8 mouse cellular contexts compared by ENCODE assay signal in genomic region chr16:35769878-35770657, GRCm38 (mm10). TPM values are rescaled to one million over a fixed set of nuclear protein-coding genes. Genes with fewer than 3 reads are reported as not detected.
DNase-seq lines count a peak whose midpoint lies in the region; ATAC-seq and TF ChIP-seq lines count a peak whose summit lies in the region.

Hspbap1 (plus strand) TSS chr16:35770375.

- no peak for TF ChIP-seq CTCF in bone marrow macrophage, adult 2 months (IDR thresholded peaks at IDR 0.05; ENCODE audit: low read depth, low read length)
- no peak for TF ChIP-seq CTCF in spleen, adult 2 months (IDR thresholded peaks at IDR 0.05; ENCODE audit: extremely low read depth, insufficient read depth, insufficient read length, insufficient replicate concordance)

- peaks cover 21% of the 10 kb centered on the region for H3K4me1 ChIP-seq in bone marrow macrophage, adult 2 months (ENCODE audit: control insufficient read depth, insufficient read depth, low read length)
- H3K4me1 ChIP-seq in embryonic facial prominence, embryonic 15.5 days: peaks cover 23% of the 10 kb centered on the region
- H3K4me1 ChIP-seq in kidney, embryonic 14.5 days (ENCODE audit: control insufficient read depth, insufficient read depth, low read length): peaks cover 5% of the 10 kb centered on the region; the same call in 1 of the 2 replicates
- peaks cover 18% of the 10 kb centered on the region for H3K4me1 ChIP-seq in limb, embryonic 14.5 days (ENCODE audit: control insufficient read depth, insufficient read depth, low read length)
- H3K4me1 ChIP-seq in midbrain, embryonic 16.5 days (ENCODE audit: control insufficient read depth, insufficient read depth, low read length): peaks cover 23% of the 10 kb centered on the region
- peaks cover 8% of the 10 kb centered on the region for H3K4me1 ChIP-seq in spleen, adult 2 months (ENCODE audit: control insufficient read depth, insufficient read depth, insufficient read length)

- H3K36me3 ChIP-seq in embryonic facial prominence, embryonic 15.5 days: no peaks in the 10 kb centered on the region
- H3K36me3 ChIP-seq in kidney, embryonic 14.5 days (ENCODE audit: control insufficient read depth, insufficient read depth, low read length): no peaks in the 10 kb centered on the region
- no peaks in the 10 kb centered on the region for H3K36me3 ChIP-seq in limb, embryonic 14.5 days (ENCODE audit: control insufficient read depth, insufficient read depth, low read length)
- no peaks in the 10 kb centered on the region for H3K36me3 ChIP-seq in midbrain, embryonic 16.5 days (ENCODE audit: control insufficient read depth, insufficient read depth, low read length)
- no peaks in the 10 kb centered on the region; the same call in 1 of the 2 replicates for H3K36me3 ChIP-seq in spleen, adult 2 months (ENCODE audit: control insufficient read depth, insufficient read depth, low read length)

- peak within 1 kb of the TSS; percentile 88 for H3K27ac ChIP-seq in bone marrow macrophage, adult 2 months (ENCODE audit: insufficient read depth, low read depth, low read length)
- H3K27ac ChIP-seq in embryonic facial prominence, embryonic 15.5 days (replicated peaks): peak within 1 kb of the TSS; percentile 63; the same call in 1 of the 2 replicates
- H3K27ac ChIP-seq in kidney, embryonic 14.5 days (ENCODE audit: low read depth, low read length): no peak within 1 kb of the TSS
- H3K27ac ChIP-seq in limb, embryonic 14.5 days (replicated peaks; ENCODE audit: low read depth, low read length): peak within 1 kb of the TSS; percentile 61; the same call in 1 of the 2 replicates
- peak within 1 kb of the TSS; percentile 71 for H3K27ac ChIP-seq in midbrain, embryonic 16.5 days (ENCODE audit: low read length)
- peak within 1 kb of the TSS; percentile 82 for H3K27ac ChIP-seq in spleen, adult 2 months (ENCODE audit: insufficient read depth, low read length)

- H3K4me2 ChIP-seq in embryonic facial prominence, embryonic 15.5 days (replicated peaks): peak within 1 kb of the TSS; percentile 93
- peak within 1 kb of the TSS; percentile 60 for H3K4me2 ChIP-seq in kidney, embryonic 14.5 days (replicated peaks; ENCODE audit: low read depth, low read length)
- H3K4me2 ChIP-seq in limb, embryonic 14.5 days (replicated peaks; ENCODE audit: low read depth, low read length, severe bottlenecking): peak within 1 kb of the TSS; percentile 69
- peak within 1 kb of the TSS; percentile 91 for H3K4me2 ChIP-seq in midbrain, embryonic 16.5 days (ENCODE audit: low read length)

- under 1% methylated on average over 51 of the region's 51 CpGs for WGBS in embryonic facial prominence, embryonic 15.5 days
- 1% methylated on average over 51 of the region's 51 CpGs for WGBS in kidney, embryonic 14.5 days
- WGBS in limb, embryonic 14.5 days: under 1% methylated on average over 47 of the region's 51 CpGs
- under 1% methylated on average over 51 of the region's 51 CpGs for WGBS in midbrain, embryonic 16.5 days
- under 1% methylated on average over 51 of the region's 51 CpGs for WGBS in spleen, adult 2 months

- H3K4me3 ChIP-seq in bone marrow macrophage, adult 2 months (ENCODE audit: insufficient read depth, low read length): peak within 1 kb of the TSS; percentile 91
- H3K4me3 ChIP-seq in embryonic facial prominence, embryonic 15.5 days (replicated peaks): peak within 1 kb of the TSS; percentile 87
- H3K4me3 ChIP-seq in kidney, embryonic 14.5 days (ENCODE audit: low read length): peak within 1 kb of the TSS; percentile 77
- H3K4me3 ChIP-seq in limb, embryonic 14.5 days (replicated peaks; ENCODE audit: low read length): peak within 1 kb of the TSS; percentile 62
- peak within 1 kb of the TSS; percentile 91 for H3K4me3 ChIP-seq in midbrain, embryonic 16.5 days (ENCODE audit: low read depth, low read length)
- H3K4me3 ChIP-seq in spleen, adult 2 months (ENCODE audit: extremely low read depth, insufficient read depth, insufficient read length): peak within 1 kb of the TSS; percentile 99

- H3K27me3 ChIP-seq in embryonic facial prominence, embryonic 15.5 days: no peaks in the 10 kb centered on the region
- no peaks in the 10 kb centered on the region for H3K27me3 ChIP-seq in kidney, embryonic 14.5 days (ENCODE audit: control insufficient read depth, insufficient read depth, low read length)
- H3K27me3 ChIP-seq in limb, embryonic 14.5 days (ENCODE audit: control insufficient read depth, insufficient read depth, low read length): no peaks in the 10 kb centered on the region
- no peaks in the 10 kb centered on the region for H3K27me3 ChIP-seq in midbrain, embryonic 16.5 days (ENCODE audit: control insufficient read depth, insufficient read depth, low read depth, low read length)
- no peaks in the 10 kb centered on the region for H3K27me3 ChIP-seq in spleen, adult 2 months (ENCODE audit: control insufficient read depth, insufficient read depth, low read length)

- ATAC-seq in embryonic facial prominence, embryonic 15.5 days (ENCODE audit: insufficient number of reproducible peaks, low FRiP score, low TSS enrichment, low read depth): peak; percentile 74
- ATAC-seq in kidney, embryonic 14.5 days (ENCODE audit: low FRiP score, low TSS enrichment): peak; percentile 65
- ATAC-seq in limb, embryonic 14.5 days (ENCODE audit: low FRiP score, low read depth): peak; percentile 81
- ATAC-seq in midbrain, embryonic 16.5 days: peak; percentile 85

- H3K9me3 ChIP-seq in embryonic facial prominence, embryonic 15.5 days (replicated peaks): no peaks in the 10 kb centered on the region
- no peaks in the 10 kb centered on the region for H3K9me3 ChIP-seq in kidney, embryonic 14.5 days (ENCODE audit: control insufficient read depth, low read length)
- H3K9me3 ChIP-seq in limb, embryonic 14.5 days (ENCODE audit: control insufficient read depth, low read length): no peaks in the 10 kb centered on the region
- no peaks in the 10 kb centered on the region for H3K9me3 ChIP-seq in midbrain, embryonic 16.5 days (replicated peaks; ENCODE audit: control insufficient read depth, low read length, poor library complexity, severe bottlenecking)

- DNase-seq in B cell, adult 2 months: peak; percentile 93 to 94
- peak; percentile 88 to 92 for DNase-seq in heart, adult 9 months (ENCODE audit: low spot score in 2 of 2)
- peak; percentile 83 for DNase-seq in limb, embryonic 14.5 days (ENCODE audit: low spot score)
- peak; percentile 73 to 89 for DNase-seq in spleen, adult 2 months (ENCODE audit: low read depth in 1 of 2, low spot score in 2 of 2)

- 0 out of 2 replicates have a peak, but pooled peaks have one; percentile 7 for TF ChIP-seq POLR2A in bone marrow macrophage, adult 2 months (IDR thresholded peaks at IDR 0.05; ENCODE audit: borderline replicate concordance, low read depth, low read length)
- peak; percentile 45; the same call in 1 of the 2 replicates for TF ChIP-seq POLR2A in limb, embryonic 14.5 days (IDR thresholded peaks at IDR 0.05; ENCODE audit: borderline replicate concordance, extremely low read depth, insufficient read depth, insufficient read length)
- TF ChIP-seq POLR2A in spleen, adult 2 months (IDR thresholded peaks at IDR 0.05; ENCODE audit: low read depth, low read length): peak; percentile 34; the same call in 1 of the 2 replicates

- H3K9ac ChIP-seq in embryonic facial prominence, embryonic 15.5 days: peak within 1 kb of the TSS; percentile 83
- H3K9ac ChIP-seq in kidney, embryonic 14.5 days (ENCODE audit: low read depth, low read length): peak within 1 kb of the TSS; percentile 80
- H3K9ac ChIP-seq in limb, embryonic 14.5 days (ENCODE audit: low read depth, low read length, severe bottlenecking): peak within 1 kb of the TSS; percentile 92
- peak within 1 kb of the TSS; percentile 96 for H3K9ac ChIP-seq in midbrain, embryonic 16.5 days (ENCODE audit: low read depth, low read length)

RNA-seq across cellular contexts. Expression of gene Hspbap1, which starts in this region (rescaled TPM):
- 3.2 and 3.3 TPM in 2 replicates for polyA plus RNA-seq in bone marrow macrophage, adult 2 months (2012; ENCODE audit: insufficient read depth, insufficient read length, missing spikeins)
- polyA plus RNA-seq in embryonic facial prominence, embryonic 15.5 days (2015; fragmentation: Nextera tagmentation; extraction: Ambion mirVana): 13.3 and 13.9 TPM in 2 replicates
- 12.6 and 18.5 TPM in 2 replicates for polyA plus RNA-seq in kidney, embryonic 14.5 days (2014; fragmentation: Nextera tagmentation; extraction: Ambion mirVana)
- polyA plus RNA-seq in limb, embryonic 14.5 days (2012; rRNA removed): 11.5 and 12.3 TPM in 2 replicates
- 12.9 and 14.5 TPM in 2 replicates for polyA plus RNA-seq in limb, embryonic 14.5 days (2014; fragmentation: Nextera tagmentation; extraction: Ambion mirVana)
- polyA plus RNA-seq in midbrain, embryonic 16.5 days (2015; fragmentation: Nextera tagmentation; extraction: Ambion mirVana): 16.1 TPM in 2 replicates
- 6.3 and 6.7 TPM in 2 replicates for polyA plus RNA-seq in spleen, adult 2 months (2012; rRNA removed)
